Mouse (Mus musculus) heart, adult 2 months (tissue): Measurements from ENCODE around the gene Fam234b.

Source experiments
- CTCF ChIP-seq: fragments of 200-600 bp; IDR thresholded peaks from 2 replicates; pipeline ENCODE4 v1.8.1; 2022; ENCODE audit warnings: antibody characterized with exemption, mild to moderate bottlenecking, moderate library complexity
- EP300 ChIP-seq: fragments of 200-500 bp; IDR thresholded peaks from 2 replicates; pipeline ENCODE4 v1.6.1; 2011; ENCODE audit warnings: low read depth, low read length, control low read depth; ENCODE audit not compliant: insufficient read depth
- POLR2A ChIP-seq: fragments of 200-500 bp; IDR thresholded peaks from 2 replicates; pipeline ENCODE4 v1.6.1; 2011; ENCODE audit warnings: mild to moderate bottlenecking, low read depth, low read length, control low read depth; ENCODE audit not compliant: insufficient read depth

DNA sequence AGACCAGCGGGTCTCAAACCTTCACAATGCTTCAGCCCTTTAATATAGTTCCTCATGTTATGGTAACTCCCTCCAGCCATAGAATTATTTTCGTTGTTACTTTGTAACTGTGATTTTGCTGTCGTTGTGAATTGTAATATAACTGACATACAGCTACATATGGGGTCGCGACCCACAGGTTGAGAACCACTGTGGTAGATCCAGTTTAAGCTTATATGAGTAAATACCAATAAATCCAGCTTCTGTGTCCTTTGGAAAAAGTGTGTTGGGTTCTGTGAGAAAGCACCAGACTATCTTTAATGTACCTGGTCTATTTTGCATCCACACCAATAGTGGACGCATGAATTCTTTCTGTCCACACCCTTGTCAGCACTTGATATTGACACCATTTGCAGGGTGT, 80.5 kb downstream of the Fam234b start:
- no peak for TF ChIP-seq POLR2A
- no peak for TF ChIP-seq CTCF
- TF ChIP-seq EP300: no peak
